Mouse (Mus musculus) liver, adult 2 months (tissue): ENCODE measurements around the gene Mtnr1a. TPM values are rescaled to one million over a fixed set of nuclear protein-coding genes. Genes with fewer than 3 reads are reported as not detected.

Experiments
- DNase-seq: peaks from one replicate; pipeline ENCODE4 v3.0.0-alpha.2; 2011; ENCODE audit warnings: low read depth, low spot score; ENCODE audit errors: extremely low read depth
- H3K27ac ChIP-seq: fragments of 200-500 bp; replicated peaks from 2 replicates; pipeline ENCODE4 v1.5.1; 2012; ENCODE audit warnings: low read depth, mild to moderate bottlenecking, control low read depth, inconsistent platforms, low read length; ENCODE audit not compliant: insufficient read depth
- H3K27me3 ChIP-seq: fragments of 200-500 bp; 2 replicates; pipeline ENCODE4 v1.6.1; 2012; ENCODE audit warnings: mild to moderate bottlenecking, moderate library complexity, low read length, inconsistent platforms; ENCODE audit not compliant: control insufficient read depth, insufficient read depth
- H3K36me3 ChIP-seq: fragments of 200-500 bp; 2 replicates; pipeline ENCODE4 v1.6.1; 2012; ENCODE audit warnings: low read length, inconsistent platforms; ENCODE audit not compliant: control insufficient read depth, insufficient read depth
- H3K4me1 ChIP-seq: fragments of 200-500 bp; 2 replicates; pipeline ENCODE4 v1.6.1; 2011; ENCODE audit warnings: low read length; ENCODE audit not compliant: control insufficient read depth, insufficient read depth
- H3K4me3 ChIP-seq: fragments of 200-500 bp; 2 replicates; pipeline ENCODE4 v1.5.1; 2011; ENCODE audit warnings: low read depth, mild to moderate bottlenecking, control low read depth, low read length, moderate library complexity; ENCODE audit not compliant: insufficient read depth
- H3K79me2 ChIP-seq: fragments of 200-500 bp; 2 replicates; pipeline ENCODE4 v1.6.1; 2012; ENCODE audit warnings: inconsistent platforms, mild to moderate bottlenecking, low read length, moderate library complexity; ENCODE audit not compliant: control insufficient read depth, insufficient read depth
- H3K9ac ChIP-seq: fragments of 200-500 bp; 2 replicates; pipeline ENCODE4 v1.6.1; 2012; ENCODE audit warnings: low read depth, mild to moderate bottlenecking, control low read depth, inconsistent platforms, low read length
- CTCF ChIP-seq: fragments of 200-500 bp; IDR thresholded peaks from 2 replicates; pipeline ENCODE4 v1.5.1; 2011; ENCODE audit warnings: low read depth, low read length, control low read depth
- POLR2A ChIP-seq: fragments of 200-500 bp; IDR thresholded peaks from 2 replicates; pipeline ENCODE4 v1.6.1; 2011; ENCODE audit warnings: low read length, control low read depth; ENCODE audit not compliant: insufficient read depth; ENCODE audit errors: extremely low read depth
- WGBS: fragments of 180-500 bp; shearing (Covaris S2); methylation state at CpG from one replicate; pipeline ENCODE4 v1.1.7; 2018; 5-methylcytosine and 5-hydroxymethylcytosine counted together
- polyA plus RNA-seq: library from polyadenylated mRNA; depleted of rRNA; stranded (reverse); fragments of >200 nt; gene quantifications from 2 replicates; pipeline ENCODE4 v1.2.3, GENCODE M21; 2012; rRNA removed
- total RNA-seq: library from RNA; depleted of rRNA; stranded (reverse); fragments of >200 nt; gene quantifications from 2 replicates; pipeline ENCODE4 v1.2.3, GENCODE M21; 2014; rRNA removed

Gene Mtnr1a
- total RNA-seq (0.34 and 0.37 TPM in 2 replicates), polyA plus RNA-seq (0.22 and 0.35 TPM in 2 replicates)

- TF ChIP-seq POLR2A (no peak), CTCF (peak; percentile 100)
- no peak within 1 kb of the TSS; the same call in 1 of the 2 replicates for H3K27ac ChIP-seq
- 0 out of 2 replicates have a peak, but pooled peaks cover 10% of the 10 kb centered on the region for H3K4me1 ChIP-seq
- WGBS, result 8% methylated on average over 29 of the region's 29 CpGs
- no peaks in the 10 kb centered on the region for H3K27me3 ChIP-seq
- H3K9ac ChIP-seq, result peak within 1 kb of the TSS; percentile 23
- H3K36me3 ChIP-seq, result no peaks in the 10 kb centered on the region
- peak within 1 kb of the TSS; percentile 25; the same call in 1 of the 2 replicates for H3K4me3 ChIP-seq
- peak; percentile 74 for DNase-seq
- no peaks in the 10 kb centered on the region for H3K79me2 ChIP-seq
Measured at GRCm38 (mm10) chr8:45068759-45069386, at the start of gene Mtnr1a. Gene Mtnr1a, plus strand, starts transcription at chr8:45069137.

- H3K27ac ChIP-seq, result no peak overlapping the region
- peaks cover 75% of the 10 kb centered on the region for H3K36me3 ChIP-seq
- no peaks in the 10 kb centered on the region for H3K4me1 ChIP-seq
- no peak for DNase-seq
- no peaks in the 10 kb centered on the region for H3K27me3 ChIP-seq
- no peak overlapping the region for H3K4me3 ChIP-seq
- H3K9ac ChIP-seq, result no peak overlapping the region
- TF ChIP-seq CTCF, result no peak
- no peak for TF ChIP-seq POLR2A
- 95% methylated on average over 5 of the region's 5 CpGs for WGBS
- no peaks in the 10 kb centered on the region for H3K79me2 ChIP-seq
Measured at GRCm38 (mm10) chr8:45019241-45019640, 49.7 kb upstream of the Mtnr1a start.

GRCm38 (mm10) chr8:45021171-45021570 lies 47.8 kb upstream of the Mtnr1a start:
- Histone ChIP-seq H3K27me3 (no peaks in the 10 kb centered on the region), H3K4me1 (no peaks in the 10 kb centered on the region), H3K79me2 (no peaks in the 10 kb centered on the region), H3K36me3 (peaks cover 81% of the 10 kb centered on the region), H3K4me3 (no peak overlapping the region), H3K9ac (no peak overlapping the region), H3K27ac (no peak overlapping the region)
- DNase-seq, result no peak
- TF ChIP-seq CTCF, result no peak
- no peak for TF ChIP-seq POLR2A
- 93% methylated on average over 5 of the region's 5 CpGs for WGBS

GRCm38 (mm10) chr8:45021911-45022665 lies 46.8 kb upstream of the Mtnr1a start:
- Histone ChIP-seq H3K9ac (no peak overlapping the region), H3K4me1 (no peaks in the 10 kb centered on the region), H3K27me3 (no peaks in the 10 kb centered on the region), H3K36me3 (peaks cover 81% of the 10 kb centered on the region), H3K4me3 (no peak overlapping the region), H3K27ac (no peak overlapping the region), H3K79me2 (no peaks in the 10 kb centered on the region)
- TF ChIP-seq POLR2A (no peak), CTCF (no peak)
- no peak for DNase-seq
- WGBS, result 93% methylated on average over 21 of the region's 21 CpGs

GRCm38 (mm10) chr8:45028081-45028497 lies 40.8 kb upstream of the Mtnr1a start:
- H3K27me3 ChIP-seq, result no peaks in the 10 kb centered on the region
- H3K4me3 ChIP-seq, result no peak overlapping the region
- peaks cover 82% of the 10 kb centered on the region for H3K36me3 ChIP-seq
- TF ChIP-seq CTCF (no peak), POLR2A (no peak)
- DNase-seq, result no peak
- 90% methylated on average over 6 of the region's 6 CpGs for WGBS
- no peaks in the 10 kb centered on the region for H3K4me1 ChIP-seq
- H3K9ac ChIP-seq, result no peak overlapping the region
- no peaks in the 10 kb centered on the region for H3K79me2 ChIP-seq
- H3K27ac ChIP-seq, result no peak overlapping the region
